Mouse (Mus musculus): ENCODE measurements at regions not wholly inside any gene's neighbourhood (a gene's known extent, or its start where the extent isn't known, plus 50 kb on each side); places are given as distances from the start of the nearest gene placed in this dataset.
A peak's percentile ranks its signal among the peaks of the same experiment; 100 is the strongest.

DNA sequence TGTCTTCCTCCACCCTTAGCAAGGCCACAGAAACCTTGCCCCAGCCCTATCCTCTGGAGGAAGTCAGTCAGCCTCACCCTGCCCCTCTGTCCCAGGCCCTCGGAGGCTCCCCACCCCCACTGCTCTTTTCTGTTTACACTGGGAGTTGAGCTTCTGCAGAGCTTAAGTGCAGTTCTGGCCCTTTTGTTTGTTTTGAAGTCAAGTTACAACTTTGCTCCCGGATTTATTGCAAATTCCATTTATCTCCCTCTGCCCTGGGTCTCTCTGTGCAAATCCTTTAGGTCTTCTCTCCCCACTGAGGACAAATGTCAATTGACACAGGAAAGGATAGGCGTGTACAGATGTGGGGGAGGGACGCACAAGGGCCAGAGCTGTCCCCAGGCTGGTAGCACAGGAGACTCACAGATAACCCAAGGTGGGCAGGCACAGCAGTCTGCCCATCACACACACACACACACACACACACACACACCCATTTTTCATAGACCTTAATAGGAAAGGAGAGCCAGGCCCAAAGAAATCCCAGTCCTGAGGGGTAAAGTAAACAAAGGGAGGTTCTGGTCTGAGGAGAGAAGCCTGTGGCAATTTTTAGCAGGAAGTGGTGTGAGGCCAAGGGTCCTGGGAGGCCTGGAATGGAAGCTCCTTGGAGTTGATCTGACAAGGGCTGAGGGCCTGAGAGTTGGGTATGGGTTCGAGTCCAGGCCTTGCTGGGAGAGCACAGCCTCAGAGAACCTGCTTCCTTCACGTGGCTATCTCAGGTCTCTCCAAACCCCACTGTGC is 167.9 kb downstream of the Zfp36l1 start:
- no peak for DNase-seq (ENCODE audit: low spot score in 2 of 2)

DNA sequence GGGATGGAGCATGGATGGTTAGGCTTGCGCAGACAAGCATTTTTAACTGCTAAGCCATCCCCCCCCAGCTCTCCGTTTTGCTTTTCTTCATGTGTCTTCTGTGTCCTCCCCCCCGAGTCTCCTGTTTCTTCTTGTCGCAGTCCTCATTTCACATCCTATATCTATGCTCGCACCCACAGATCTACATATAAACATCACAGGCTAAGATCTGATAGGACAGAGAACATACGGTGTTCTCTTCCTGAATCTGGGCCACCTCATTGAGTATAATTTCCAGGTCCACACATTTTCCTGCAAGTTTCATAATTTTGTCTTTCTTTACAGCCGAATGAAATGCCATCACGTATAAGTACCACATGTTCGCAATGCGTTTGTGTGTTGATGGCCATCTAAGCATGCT is 168.7 kb downstream of the Zfp36l1 start:
- no peak for DNase-seq (ENCODE audit: low spot score in 2 of 2)

- DNase-seq (ENCODE audit: low spot score in 2 of 2), result no peak
Measured at GRCm38 (mm10) chr12:79942563-79943131, 170.2 kb downstream of the Zfp36l1 start.

- no peak for DNase-seq (ENCODE audit: low spot score in 2 of 2)
Measured at GRCm38 (mm10) chr12:79941828-79942227, 171.0 kb downstream of the Zfp36l1 start.

- DNase-seq (ENCODE audit: low spot score in 2 of 2), result no peak
Measured at GRCm38 (mm10) chr12:79939436-79939835, 173.4 kb downstream of the Zfp36l1 start.

- DNase-seq (ENCODE audit: low spot score in 2 of 2), result no peak
Measured at GRCm38 (mm10) chr12:79937876-79938275, 174.9 kb downstream of the Zfp36l1 start.

DNA sequence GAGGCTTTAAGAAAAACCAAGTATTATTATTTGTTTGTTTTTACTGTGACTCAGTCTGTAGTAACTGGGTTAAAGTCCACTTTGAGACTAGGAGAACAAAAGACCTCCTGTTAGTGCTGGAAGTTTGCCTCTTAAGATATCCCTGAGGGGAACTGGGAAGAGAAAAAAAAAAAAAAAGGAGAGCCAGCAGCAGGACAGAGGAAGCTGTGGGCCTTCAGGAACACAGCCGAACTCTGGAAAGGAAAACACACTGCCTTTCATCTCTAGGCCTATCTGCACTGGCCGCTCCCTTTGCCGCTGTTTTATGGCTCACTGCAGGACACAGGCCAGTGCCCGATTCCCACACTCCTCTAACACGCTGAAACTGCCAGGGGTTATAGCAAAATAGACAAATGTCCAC is 176.1 kb downstream of the Zfp36l1 start:
- no peak for DNase-seq (ENCODE audit: low spot score in 2 of 2)

DNA sequence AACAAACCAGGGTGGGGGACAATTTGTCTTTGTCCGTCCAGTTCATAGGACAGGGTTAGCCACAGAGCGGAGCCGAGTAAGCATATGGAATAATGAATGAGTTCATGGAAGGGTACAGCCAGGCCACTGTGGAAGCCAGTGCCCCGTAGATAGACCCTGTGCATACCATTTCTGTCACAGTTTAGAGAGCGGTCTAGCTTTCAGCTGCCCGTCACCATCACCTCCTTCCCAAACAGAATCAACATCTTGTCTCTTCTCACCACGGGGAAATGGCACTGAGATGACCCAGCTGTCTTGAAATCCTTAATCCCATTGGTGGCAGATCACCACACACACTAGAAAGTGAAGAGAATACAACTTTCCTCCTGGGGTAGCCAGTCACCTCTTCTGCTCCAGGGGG is 178.7 kb downstream of the Zfp36l1 start:
- DNase-seq (ENCODE audit: low spot score in 2 of 2), result no peak

- DNase-seq (ENCODE audit: low spot score in 2 of 2), result no peak
Measured at GRCm38 (mm10) chr12:79932905-79933304, 179.9 kb downstream of the Zfp36l1 start.

GRCm38 (mm10) chr12:79931455-79931854 is 181.4 kb downstream of the Zfp36l1 start:
- no peak for DNase-seq (ENCODE audit: low spot score in 2 of 2)

- DNase-seq (ENCODE audit: low spot score in 2 of 2), result no peak
Measured at GRCm38 (mm10) chr12:79929846-79930245, 183.0 kb downstream of the Zfp36l1 start.

DNA sequence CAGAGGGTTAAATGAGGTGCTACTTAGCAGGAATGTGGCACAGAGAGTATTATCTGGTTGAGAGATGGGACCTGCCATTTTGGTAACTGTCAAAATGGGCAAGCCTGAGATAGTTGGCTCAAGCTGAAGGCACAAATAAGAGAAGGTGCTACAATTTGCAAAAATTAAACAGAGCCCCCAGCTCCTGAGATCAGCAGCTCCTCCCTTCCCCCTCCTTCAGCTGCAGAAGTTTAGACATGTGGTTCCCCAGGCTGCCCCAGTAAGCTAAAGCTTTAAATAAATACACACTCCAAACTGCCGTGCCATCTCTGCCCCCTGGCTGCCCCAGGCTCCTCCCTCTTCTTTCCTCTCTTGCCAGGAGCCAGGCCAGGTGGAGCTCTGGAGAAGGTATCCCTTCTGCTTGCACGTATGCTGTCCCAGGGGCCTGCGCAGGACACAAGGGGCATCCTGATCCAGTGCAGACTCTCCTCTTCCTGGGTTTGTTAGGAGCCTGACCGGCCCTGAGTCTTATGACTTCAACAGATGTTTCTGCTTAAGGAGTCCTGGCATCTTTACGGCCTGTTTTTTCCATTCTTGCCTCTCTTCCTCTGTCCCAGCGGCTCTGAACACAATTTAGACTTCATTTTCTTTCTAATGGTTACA is 184.0 kb downstream of the Zfp36l1 start:
- DNase-seq (ENCODE audit: low spot score in 2 of 2), result no peak

GRCm38 (mm10) chr12:79928298-79928697 is 184.5 kb downstream of the Zfp36l1 start:
- DNase-seq (ENCODE audit: low spot score in 2 of 2), result no peak

- no peak for DNase-seq (ENCODE audit: low spot score in 2 of 2)
Measured at GRCm38 (mm10) chr12:79925704-79926588, 186.9 kb downstream of the Zfp36l1 start.

GRCm38 (mm10) chr12:79924921-79925703 is 187.7 kb downstream of the Zfp36l1 start:
- DNase-seq (ENCODE audit: low spot score in 2 of 2), result peak in 1 of 2 experiments; percentile 71

- no peak for DNase-seq (ENCODE audit: low spot score in 2 of 2)
Measured at GRCm38 (mm10) chr12:79923811-79924210, 189.0 kb downstream of the Zfp36l1 start.

DNA sequence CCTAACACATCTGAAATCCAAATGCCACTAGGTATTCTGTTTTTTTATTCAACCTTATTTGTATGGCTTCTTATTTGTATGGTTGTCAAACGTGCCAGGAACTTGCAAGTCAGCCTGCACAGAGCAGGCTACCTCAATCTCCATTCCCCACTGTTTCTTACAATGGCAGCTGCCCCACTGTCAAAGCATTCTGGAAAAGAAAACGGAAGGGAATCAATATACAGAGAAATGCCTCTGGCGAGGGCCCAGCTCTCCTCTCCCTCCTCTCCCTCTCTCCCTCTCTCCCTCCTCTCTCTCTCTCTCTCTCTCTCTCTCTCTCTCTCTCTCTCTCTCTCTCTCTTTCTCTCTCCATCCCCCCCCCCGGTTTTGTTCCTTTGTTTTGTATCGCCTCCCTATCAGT is 191.0 kb downstream of the Zfp36l1 start:
- DNase-seq (ENCODE audit: low spot score in 2 of 2), result no peak

- DNase-seq (ENCODE audit: low spot score in 2 of 2), result no peak
Measured at GRCm38 (mm10) chr12:79918983-79919382, 193.8 kb downstream of the Zfp36l1 start.

GRCm38 (mm10) chr12:79917634-79918289 is 195.1 kb downstream of the Zfp36l1 start:
- no peak for DNase-seq (ENCODE audit: low spot score in 2 of 2)

GRCm38 (mm10) chr12:79916896-79917633 is 195.7 kb downstream of the Zfp36l1 start:
- DNase-seq (ENCODE audit: low spot score in 2 of 2), result no peak

Measured in left cerebral cortex, adult 8-10 months (tissue).